Mouse (Mus musculus): ENCODE measurements at regions not wholly inside any gene's neighbourhood (a gene's known extent, or its start where the extent isn't known, plus 50 kb on each side); places are given as distances from the start of the nearest gene placed in this dataset.

DNA sequence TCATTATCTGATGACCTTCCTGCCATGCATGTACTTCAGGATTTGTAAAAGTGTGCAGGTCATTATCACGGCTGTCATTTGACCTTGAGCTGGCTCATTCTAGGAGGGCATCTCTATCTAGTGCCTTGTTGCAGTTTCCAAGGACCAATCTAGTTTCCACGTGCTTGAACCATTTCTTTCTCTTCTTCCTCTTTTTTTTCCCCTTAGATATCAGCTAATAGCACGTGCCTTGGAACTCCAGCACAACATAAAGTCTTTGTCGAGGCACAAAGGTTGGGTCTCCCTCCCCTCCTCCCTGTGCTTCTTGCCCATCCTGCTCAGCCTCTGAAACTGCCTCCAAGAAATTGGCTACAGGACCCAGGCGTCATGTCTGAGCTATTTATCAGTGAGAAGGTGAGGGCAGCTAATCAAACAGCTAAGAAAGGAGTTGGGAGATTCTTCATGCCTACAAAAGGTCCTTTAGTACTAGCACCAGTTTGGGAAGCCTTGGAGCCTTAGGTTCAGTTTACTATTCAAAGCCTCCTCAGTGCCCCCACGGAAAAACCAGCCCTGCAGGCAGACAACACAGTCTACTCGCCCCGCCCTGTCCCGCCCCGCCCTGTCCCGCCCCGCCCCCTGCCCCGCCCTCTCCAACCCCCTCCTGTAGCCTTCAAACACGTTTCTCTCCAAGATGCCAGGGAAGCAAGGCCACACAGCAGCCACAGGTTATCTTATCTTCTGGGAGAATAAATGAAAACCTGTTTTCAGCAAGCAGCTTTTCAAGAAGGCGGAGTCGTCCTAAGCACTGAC lies 80.5 kb upstream of the Tapt1 start:
- no peak for TF ChIP-seq CTCF (IDR thresholded peaks at IDR 0.05; ENCODE audit: control insufficient read depth, insufficient read depth, insufficient read length)
- TF ChIP-seq USF1 (IDR thresholded peaks at IDR 0.05; ENCODE audit: low read depth): no peak
- no peak for TF ChIP-seq MAX (IDR thresholded peaks at IDR 0.05)
- TF ChIP-seq MYOG (IDR thresholded peaks at IDR 0.05; ENCODE audit: control insufficient read depth, extremely low read depth, insufficient read length): no peak

All from C2C12 (cell line).